Mouse (Mus musculus) liver, adult 2 months (tissue): Measurements from ENCODE around the gene Mpnd. TPM values are rescaled to one million over a fixed set of nuclear protein-coding genes. Genes with fewer than 3 reads are reported as not detected.

Source experiments
- DNase-seq: peaks from one replicate; pipeline ENCODE4 v3.0.0-alpha.2; 2011; ENCODE audit warnings: low read depth, low spot score; ENCODE audit errors: extremely low read depth
- H3K27ac ChIP-seq: fragments of 200-500 bp; replicated peaks from 2 replicates; pipeline ENCODE4 v1.5.1; 2012; ENCODE audit warnings: low read depth, mild to moderate bottlenecking, control low read depth, inconsistent platforms, low read length; ENCODE audit not compliant: insufficient read depth
- H3K27me3 ChIP-seq: fragments of 200-500 bp; 2 replicates; pipeline ENCODE4 v1.6.1; 2012; ENCODE audit warnings: mild to moderate bottlenecking, moderate library complexity, low read length, inconsistent platforms; ENCODE audit not compliant: control insufficient read depth, insufficient read depth
- H3K36me3 ChIP-seq: fragments of 200-500 bp; 2 replicates; pipeline ENCODE4 v1.6.1; 2012; ENCODE audit warnings: low read length, inconsistent platforms; ENCODE audit not compliant: control insufficient read depth, insufficient read depth
- H3K4me1 ChIP-seq: fragments of 200-500 bp; 2 replicates; pipeline ENCODE4 v1.6.1; 2011; ENCODE audit warnings: low read length; ENCODE audit not compliant: control insufficient read depth, insufficient read depth
- H3K4me3 ChIP-seq: fragments of 200-500 bp; 2 replicates; pipeline ENCODE4 v1.5.1; 2011; ENCODE audit warnings: low read depth, mild to moderate bottlenecking, control low read depth, low read length, moderate library complexity; ENCODE audit not compliant: insufficient read depth
- H3K79me2 ChIP-seq: fragments of 200-500 bp; 2 replicates; pipeline ENCODE4 v1.6.1; 2012; ENCODE audit warnings: inconsistent platforms, mild to moderate bottlenecking, low read length, moderate library complexity; ENCODE audit not compliant: control insufficient read depth, insufficient read depth
- H3K9ac ChIP-seq: fragments of 200-500 bp; 2 replicates; pipeline ENCODE4 v1.6.1; 2012; ENCODE audit warnings: low read depth, mild to moderate bottlenecking, control low read depth, inconsistent platforms, low read length
- CTCF ChIP-seq: fragments of 200-500 bp; IDR thresholded peaks from 2 replicates; pipeline ENCODE4 v1.5.1; 2011; ENCODE audit warnings: low read depth, low read length, control low read depth
- POLR2A ChIP-seq: fragments of 200-500 bp; IDR thresholded peaks from 2 replicates; pipeline ENCODE4 v1.6.1; 2011; ENCODE audit warnings: low read length, control low read depth; ENCODE audit not compliant: insufficient read depth; ENCODE audit errors: extremely low read depth
- WGBS: fragments of 180-500 bp; shearing (Covaris S2); methylation state at CpG from one replicate; pipeline ENCODE4 v1.1.7; 2018; 5-methylcytosine and 5-hydroxymethylcytosine counted together
- polyA plus RNA-seq: library from polyadenylated mRNA; depleted of rRNA; stranded (reverse); fragments of >200 nt; gene quantifications from 2 replicates; pipeline ENCODE4 v1.2.3, GENCODE M21; 2012
- total RNA-seq: library from RNA; depleted of rRNA; stranded (reverse); fragments of >200 nt; gene quantifications from 2 replicates; pipeline ENCODE4 v1.2.3, GENCODE M21; 2014

The Mpnd gene
- total and polyA plus RNA-seq, 2 experiments, result 93.2 to 175 TPM

GRCm38 (mm10) chr17:56038583-56039261 is 33.2 kb downstream of the Mpnd start:
- no peak overlapping the region for H3K27ac ChIP-seq
- no peak overlapping the region for H3K9ac ChIP-seq
- H3K79me2 ChIP-seq, result peaks cover 23% of the 10 kb centered on the region
- no peaks in the 10 kb centered on the region for H3K27me3 ChIP-seq
- H3K36me3 ChIP-seq, result no peaks in the 10 kb centered on the region
- TF ChIP-seq POLR2A (no peak), CTCF (no peak)
- no peak overlapping the region for H3K4me3 ChIP-seq
- DNase-seq, result no peak
- H3K4me1 ChIP-seq, result peaks cover 14% of the 10 kb centered on the region
- 87% methylated on average over 8 of the region's 8 CpGs for WGBS

GRCm38 (mm10) chr17:56039345-56039744 is 33.8 kb downstream of the Mpnd start:
- no peak for DNase-seq
- peaks cover 17% of the 10 kb centered on the region for H3K79me2 ChIP-seq
- WGBS, result 80% methylated on average over 4 of the region's 4 CpGs
- no peaks in the 10 kb centered on the region for H3K36me3 ChIP-seq
- no peak overlapping the region for H3K27ac ChIP-seq
- no peak for TF ChIP-seq POLR2A
- no peak for TF ChIP-seq CTCF
- H3K4me1 ChIP-seq, result peaks cover 12% of the 10 kb centered on the region
- no peaks in the 10 kb centered on the region for H3K27me3 ChIP-seq
- no peak overlapping the region for H3K9ac ChIP-seq
- no peak overlapping the region for H3K4me3 ChIP-seq

GRCm38 (mm10) chr17:56040030-56040856 is 34.7 kb downstream of the Mpnd start, which contains the start of gene Chaf1a:
TSS of gene Chaf1a (plus strand) at chr17:56040439.
- Histone ChIP-seq H3K9ac (peak within 1 kb of the TSS; percentile 74), H3K4me3 (peak within 1 kb of the TSS; percentile 48), H3K27ac (no peak within 1 kb of the TSS), H3K79me2 (peaks cover 9% of the 10 kb centered on the region; the same call in 1 of the 2 replicates), H3K27me3 (no peaks in the 10 kb centered on the region), H3K36me3 (no peaks in the 10 kb centered on the region), H3K4me1 (peaks cover 3% of the 10 kb centered on the region)
- TF ChIP-seq POLR2A, result no peak
- TF ChIP-seq CTCF, result no peak
- DNase-seq, result peak; percentile 90
- WGBS, result 1% methylated on average over 68 of the region's 68 CpGs

- Histone ChIP-seq H3K4me3 (peak overlapping the region; percentile 48; the same call in 1 of the 2 replicates), H3K4me1 (peaks cover 2% of the 10 kb centered on the region; the same call in 1 of the 2 replicates), H3K36me3 (no peaks in the 10 kb centered on the region), H3K79me2 (peaks cover 5% of the 10 kb centered on the region; the same call in 1 of the 2 replicates), H3K9ac (no peak overlapping the region), H3K27ac (no peak overlapping the region), H3K27me3 (no peaks in the 10 kb centered on the region)
- no peak for DNase-seq
- 9% methylated on average over 12 of the region's 12 CpGs for WGBS
- TF ChIP-seq CTCF (no peak), POLR2A (no peak)
Measured at GRCm38 (mm10) chr17:56040857-56041163, 35.3 kb downstream of the Mpnd start.

- no peaks in the 10 kb centered on the region for H3K27me3 ChIP-seq
- H3K27ac ChIP-seq, result 0 out of 2 replicates have a peak overlapping the region, but pooled peaks have one; percentile 2
- H3K79me2 ChIP-seq, result no peaks in the 10 kb centered on the region
- DNase-seq, result peak; percentile 72
- no peak overlapping the region for H3K4me3 ChIP-seq
- H3K36me3 ChIP-seq, result no peaks in the 10 kb centered on the region
- WGBS, result 34% methylated on average over 5 of the region's 5 CpGs
- peaks cover 5% of the 10 kb centered on the region for H3K4me1 ChIP-seq
- no peak overlapping the region for H3K9ac ChIP-seq
- TF ChIP-seq CTCF (no peak), POLR2A (no peak)
Measured at GRCm38 (mm10) chr17:56051369-56051768, 45.9 kb downstream of the Mpnd start.

- DNase-seq, result no peak
- no peaks in the 10 kb centered on the region for H3K36me3 ChIP-seq
Measured at GRCm38 (mm10) chr17:56054938-56055337, 49.4 kb downstream of the Mpnd start.

More at GRCm38 (mm10) chr17:56054938-56055337, 49.4 kb downstream of the Mpnd start:
- no peak overlapping the region for H3K9ac ChIP-seq
- TF ChIP-seq CTCF (no peak), POLR2A (no peak)
- no peak overlapping the region for H3K27ac ChIP-seq
- no peak overlapping the region for H3K4me3 ChIP-seq
- peaks cover 5% of the 10 kb centered on the region for H3K4me1 ChIP-seq
- H3K27me3 ChIP-seq, result no peaks in the 10 kb centered on the region
- H3K79me2 ChIP-seq, result no peaks in the 10 kb centered on the region
